In the genomic region with DNA sequence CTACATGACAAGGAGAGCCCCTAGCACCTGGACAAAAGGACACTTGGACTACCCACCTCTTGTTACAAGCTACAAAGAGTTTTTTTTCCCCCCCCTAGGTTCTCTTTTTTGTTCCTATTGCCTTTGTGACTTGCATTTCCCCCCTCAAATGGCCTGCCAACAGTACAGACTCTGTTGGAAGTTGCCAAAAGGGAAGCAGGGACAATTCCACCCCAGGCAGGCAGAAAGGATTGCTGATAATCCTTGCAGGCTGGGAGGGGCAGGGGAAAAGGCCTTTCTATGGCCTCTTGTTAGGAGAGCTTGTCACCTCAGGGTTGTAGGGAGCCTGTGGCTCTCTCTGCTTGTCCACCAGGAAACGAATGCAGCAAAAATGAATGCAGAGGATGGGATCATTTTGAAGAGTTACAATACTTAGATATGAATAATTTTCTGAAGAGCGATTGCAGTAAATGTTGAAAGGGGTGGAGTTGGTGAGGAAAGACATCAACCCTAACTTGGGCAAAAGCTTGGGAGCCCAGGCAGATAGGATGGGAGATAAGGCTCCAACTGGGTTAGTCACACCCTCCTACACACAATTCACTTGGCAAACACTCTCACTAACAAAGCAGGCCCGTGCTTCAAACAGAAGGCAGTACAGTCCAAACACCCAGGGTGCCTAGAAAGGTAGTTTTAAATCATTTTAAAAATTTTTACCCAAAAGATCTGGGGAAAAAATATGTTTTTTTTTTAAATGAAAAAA, we compare ENCODE assay signal across 10 mouse cellular contexts. TPM values are rescaled to one million over a fixed set of nuclear protein-coding genes. Genes with fewer than 3 reads are reported as not detected.
DNase-seq lines count a peak whose midpoint lies in the region; ATAC-seq and TF ChIP-seq lines count a peak whose summit lies in the region.
"Had no signal": no experiment of that assay in that cellular context is flagged by ENCODE, and none has a peak within 500 bp of the region (broad histone marks: within the 10 kb centered on the region; RNA-seq: fewer than 3 reads in every experiment).

No protein-coding gene starts in this region.

- no peak overlapping the region for H3K4me3 ChIP-seq in gastrocnemius, adult 2 months
- peak overlapping the region; percentile 30; the same call in 1 of the 2 replicates for H3K4me3 ChIP-seq in E14TG2a.4 (replicated peaks; ENCODE audit: low read length)
- H3K4me3 ChIP-seq in liver, embryonic 12.5 days = no peak overlapping the region
- H3K4me3 ChIP-seq: neural tube, embryonic 15.5 days had no signal

- H3K4me1 ChIP-seq in E14TG2a.4 (replicated peaks; ENCODE audit: low read depth, low read length) = peaks cover 98% of the 10 kb centered on the region
- H3K4me1 ChIP-seq in liver, embryonic 12.5 days = peaks cover 6% of the 10 kb centered on the region; the same call in 1 of the 2 replicates

- 43% methylated on average over 3 of the region's 3 CpGs for WGBS in liver, embryonic 12.5 days (ENCODE audit: insufficient replicate concordance)

- no peak for ATAC-seq in liver, embryonic 12.5 days

- peaks cover 24% of the 10 kb centered on the region for H3K36me3 ChIP-seq in E14TG2a.4 (ENCODE audit: insufficient read depth, low read length)
- H3K36me3 ChIP-seq in liver, embryonic 12.5 days = no peaks in the 10 kb centered on the region
- H3K36me3 ChIP-seq: neural tube, embryonic 15.5 days had no signal

- no peak overlapping the region for H3K9ac ChIP-seq in liver, embryonic 12.5 days
- H3K9ac ChIP-seq: neural tube, embryonic 15.5 days had no signal

- DNase-seq in gastrocnemius, adult 2 months = no peak
- DNase-seq in gastrocnemius, postnatal 10 days = no peak
- DNase-seq in gonadal fat pad, adult 2 months (ENCODE audit: low read depth) = peak; percentile 87
- peak; percentile 50 for DNase-seq in layer of hippocampus, adult 9-10 months (ENCODE audit: low spot score)
- DNase-seq in spleen, adult 12 weeks (ENCODE audit: low spot score) = no peak
- DNase-seq in testis, postnatal 14 days (ENCODE audit: low spot score) = no peak
- DNase-seq: cerebellum, postnatal 10 days had no signal

- H3K27ac ChIP-seq in gastrocnemius, adult 2 months = peak overlapping the region; percentile 61
- no peak overlapping the region for H3K27ac ChIP-seq in liver, embryonic 12.5 days
- H3K27ac ChIP-seq: neural tube, embryonic 15.5 days had no signal

- no peaks in the 10 kb centered on the region for H3K27me3 ChIP-seq in E14TG2a.4 (ENCODE audit: insufficient read depth, low read length)
- H3K27me3 ChIP-seq in liver, embryonic 12.5 days (replicated peaks) = no peaks in the 10 kb centered on the region
- H3K27me3 ChIP-seq: neural tube, embryonic 15.5 days had no signal

- intact Hi-C loops in gastrocnemius, adult 2 months (cut with DNase I) = loop anchor here (2.0 kb wide), 1 partner anchor 51 kb away; no protein-coding TSS in a partner anchor

- no peak for TF ChIP-seq CTCF in gastrocnemius, adult 2 months (IDR thresholded peaks at IDR 0.05)
- TF ChIP-seq CTCF in E14TG2a.4 (conservative IDR thresholded peaks at IDR 0.05; ENCODE audit: low read length) = no peak

- H3K9me3 ChIP-seq in E14TG2a.4 (ENCODE audit: low read length) = no peaks in the 10 kb centered on the region
- H3K9me3 ChIP-seq in liver, embryonic 12.5 days (replicated peaks) = no peaks in the 10 kb centered on the region
- H3K9me3 ChIP-seq: neural tube, embryonic 15.5 days had no signal

- H3K4me2 ChIP-seq in liver, embryonic 12.5 days = no peak overlapping the region
- H3K4me2 ChIP-seq: neural tube, embryonic 15.5 days had no signal

RNA-seq across cellular contexts. Expression of a gene that starts 52.8 kb away (rescaled TPM):
- total RNA-seq in gastrocnemius, adult 2 months (2021) = 1 to 10 TPM; 1.4 to 3.0 TPM
- 10 to 100 TPM in 1 of 2 experiments, 1 to 10 TPM in 1; 6.3 to 10.0 TPM for total RNA-seq in gastrocnemius, postnatal 10 days (2021)
- 4.1 and 6.1 TPM in 2 replicates for polyA plus RNA-seq in gonadal fat pad, adult 2 months (2012; rRNA removed)
- polyA plus RNA-seq in liver, embryonic 12.5 days (2016; fragmentation: Nextera tagmentation; extraction: Ambion mirVana) = 1.6 and 1.7 TPM in 2 replicates

Comparison
In these comparisons a context has a peak if more than half of its experiments do, and no peak if none do; other contexts are left out.
1. DNase-seq: peak in gonadal fat pad, adult 2 months (single experiment) and layer of hippocampus, adult 9-10 months (single experiment); none in gastrocnemius, adult 2 months (single experiment), gastrocnemius, postnatal 10 days (single experiment), spleen, adult 12 weeks (single experiment) and testis, postnatal 14 days (single experiment).